Mouse (Mus musculus) neutrophil, adult 5-6 weeks (primary cell): ENCODE data around the gene Ppp1r16b. TPM values are rescaled to one million over a fixed set of nuclear protein-coding genes. Genes with fewer than 3 reads are reported as not detected.

ENCODE experiments used
- ATAC-seq: fragments of 151-379, 151-347 bp; 2 replicates; pipeline ENCODE4 v1.8.0; 2017; ENCODE audit warnings: mild to moderate bottlenecking, moderate TSS enrichment; ENCODE audit not compliant: insufficient number of reproducible peaks, poor library complexity, low FRiP score, severe bottlenecking; ENCODE audit errors: extremely low read depth
- total RNA-seq: library from RNA; stranded (forward); fragments of 200-1000 nt; gene quantifications from 2 replicates; pipeline ENCODE4 v1.2.3, GENCODE M21; 2017

Gene Ppp1r16b
- 51.2 and 52.0 TPM in 2 replicates for total RNA-seq

- no peak for ATAC-seq
Observed at GRCm38 (mm10) chr2:158665098-158665497, at the start of gene Ppp1r16b. TSS of gene Ppp1r16b (plus strand) at chr2:158665398.

- ATAC-seq: no peak
Observed at GRCm38 (mm10) chr2:158615702-158616101, 49.5 kb upstream of the Ppp1r16b start.

- no peak for ATAC-seq
Observed at GRCm38 (mm10) chr2:158616296-158616695, 48.9 kb upstream of the Ppp1r16b start.

- no peak for ATAC-seq
Observed at GRCm38 (mm10) chr2:158616790-158617189, 48.4 kb upstream of the Ppp1r16b start.

GRCm38 (mm10) chr2:158624718-158625222 lies 40.4 kb upstream of the Ppp1r16b start, which contains the start of gene Actr5:
TSS of gene Actr5 (plus strand) at chr2:158624888.
- peak; percentile 98 for ATAC-seq

- no peak for ATAC-seq
Observed at GRCm38 (mm10) chr2:158625231-158625630, 40.0 kb upstream of the Ppp1r16b start.

GRCm38 (mm10) chr2:158625697-158626096 lies 39.5 kb upstream of the Ppp1r16b start:
- ATAC-seq: no peak

- no peak for ATAC-seq
Observed at GRCm38 (mm10) chr2:158628858-158629257, 36.3 kb upstream of the Ppp1r16b start.

GRCm38 (mm10) chr2:158629414-158629813 lies 35.8 kb upstream of the Ppp1r16b start:
- no peak for ATAC-seq

- no peak for ATAC-seq
Observed at GRCm38 (mm10) chr2:158631873-158632272, 33.3 kb upstream of the Ppp1r16b start.

GRCm38 (mm10) chr2:158641869-158642268 lies 23.3 kb upstream of the Ppp1r16b start:
- peak; percentile 63; the same call in 1 of the 2 replicates for ATAC-seq

- no peak for ATAC-seq
Observed at GRCm38 (mm10) chr2:158642587-158642986, 22.6 kb upstream of the Ppp1r16b start.

- ATAC-seq: no peak
Observed at GRCm38 (mm10) chr2:158643791-158644190, 21.4 kb upstream of the Ppp1r16b start.

GRCm38 (mm10) chr2:158651159-158651908 lies 13.9 kb upstream of the Ppp1r16b start:
- peak; percentile 17; the same call in 1 of the 2 replicates for ATAC-seq

- ATAC-seq: peak; percentile 80
Observed at GRCm38 (mm10) chr2:158652985-158653384, 12.2 kb upstream of the Ppp1r16b start.

- ATAC-seq: no peak
Observed at GRCm38 (mm10) chr2:158654717-158655116, 10.5 kb upstream of the Ppp1r16b start.

- ATAC-seq: no peak
Observed at GRCm38 (mm10) chr2:158655806-158656205, 9.4 kb upstream of the Ppp1r16b start.

- ATAC-seq: no peak
Observed at GRCm38 (mm10) chr2:158658822-158659221, 6.4 kb upstream of the Ppp1r16b start.

- ATAC-seq: no peak
Observed at GRCm38 (mm10) chr2:158659346-158659745, 5.9 kb upstream of the Ppp1r16b start.

- ATAC-seq: peak; percentile 88
Observed at GRCm38 (mm10) chr2:158666071-158666800, 1.0 kb downstream of the Ppp1r16b start.
